Mouse (Mus musculus) cortical plate, adult 2 months (tissue): ENCODE measurements around the gene Ndufv3.

Experiments
- CTCF ChIP-seq: fragments of 200-500 bp; IDR thresholded peaks from 2 replicates; pipeline ENCODE4 v1.5.1; 2011; ENCODE audit warnings: mild to moderate bottlenecking, control low read depth, low read length; ENCODE audit not compliant: insufficient read depth; ENCODE audit errors: extremely low read depth
- POLR2A ChIP-seq: fragments of 200-500 bp; IDR thresholded peaks from 2 replicates; pipeline ENCODE4 v1.6.1; 2011; ENCODE audit warnings: mild to moderate bottlenecking, low read length, control low read depth; ENCODE audit not compliant: insufficient read depth; ENCODE audit errors: extremely low read depth

GRCm38 (mm10) chr17:31497726-31498125 is 22.2 kb upstream of the Ndufv3 start:
- TF ChIP-seq POLR2A, result no peak
- TF ChIP-seq CTCF, result no peak
